Mouse (Mus musculus) kidney, postnatal 0 days (tissue): ENCODE results near the gene Crtac1. TPM values are rescaled to one million over a fixed set of nuclear protein-coding genes. Genes with fewer than 3 reads are reported as not detected.

Source experiments
- ATAC-seq: fragments of 200-750 bp; cut with Nextera tagmentation; replicated peaks from 2 replicates; pipeline ENCODE4 v1.8.0; 2017; ENCODE audit warnings: low read depth, moderate number of reproducible peaks, moderate TSS enrichment, moderate library complexity; ENCODE audit not compliant: low FRiP score
- DNase-seq: peaks from one replicate; pipeline ENCODE4 v3.0.0-alpha.2; 2016; ENCODE audit warnings: low spot score
- H3K27ac ChIP-seq: fragments of 300-500 bp; sonication (generic); 2 replicates; pipeline ENCODE4 v1.5.1; 2014; ENCODE audit warnings: mild to moderate bottlenecking
- H3K27me3 ChIP-seq: fragments of 300-500 bp; sonication (generic); 2 replicates; pipeline ENCODE4 v1.6.1; 2014; ENCODE audit warnings: low read length, mixed read lengths; ENCODE audit not compliant: insufficient read depth
- H3K36me3 ChIP-seq: fragments of 300-500 bp; sonication (generic); 2 replicates; pipeline ENCODE4 v1.6.1; 2014; ENCODE audit warnings: low read length, mixed read lengths; ENCODE audit not compliant: insufficient read depth
- H3K4me1 ChIP-seq: fragments of 300-500 bp; sonication (generic); replicated peaks from 2 replicates; pipeline ENCODE4 v1.6.1; 2014; ENCODE audit warnings: antibody characterized with exemption, low read length, mixed read lengths; ENCODE audit not compliant: insufficient read depth
- H3K4me2 ChIP-seq: fragments of 300-500 bp; sonication (generic); 2 replicates; pipeline ENCODE4 v1.6.1; 2014; ENCODE audit warnings: mild to moderate bottlenecking, low read length, moderate library complexity, mixed read lengths
- H3K4me3 ChIP-seq: fragments of 300-500 bp; sonication (generic); replicated peaks from 2 replicates; pipeline ENCODE4 v1.5.1; 2014; ENCODE audit warnings: low read depth, low read length
- H3K9ac ChIP-seq: fragments of 300-500 bp; sonication (generic); 2 replicates; pipeline ENCODE4 v1.6.1; 2014; ENCODE audit warnings: low read depth, low read length
- H3K9me3 ChIP-seq: fragments of 300-500 bp; sonication (generic); replicated peaks from 2 replicates; pipeline ENCODE4 v1.6.1; 2016; ENCODE audit warnings: low read length, inconsistent platforms, mixed read lengths
- CTCF ChIP-seq: IDR thresholded peaks from 2 replicates; pipeline ENCODE4 v1.5.1; 2016; ENCODE audit warnings: antibody characterized with exemption, low read depth, mild to moderate bottlenecking, moderate library complexity
- WGBS: fragments of 180-500 bp; shearing (Covaris S2); extraction: QIAGEN DNeasy Blood & Tissue Kit; methylation state at CpG from one replicate; pipeline ENCODE4 v1.1.7; 2014; 5-methylcytosine and 5-hydroxymethylcytosine counted together
- polyA plus RNA-seq: library from polyadenylated mRNA; unstranded; fragments of >200 nt; fragmentation: Nextera tagmentation; extraction: Ambion mirVana; gene quantifications from 2 replicates; pipeline ENCODE4 v1.2.1, GENCODE M21; 2015

Gene Crtac1
- polyA plus RNA-seq, 1 experiment from 2014 or later, result 2.6 TPM

- H3K4me3 ChIP-seq, result no peak overlapping the region
- no peak overlapping the region for H3K27ac ChIP-seq
- no peak for DNase-seq
- no peak overlapping the region for H3K9ac ChIP-seq
- no peaks in the 10 kb centered on the region for H3K36me3 ChIP-seq
- no peaks in the 10 kb centered on the region for H3K27me3 ChIP-seq
- no peak overlapping the region for H3K4me2 ChIP-seq
- WGBS, result 5% methylated on average over 19 of the region's 19 CpGs
- no peaks in the 10 kb centered on the region for H3K9me3 ChIP-seq
- ATAC-seq, result no peak
- no peak for TF ChIP-seq CTCF
- H3K4me1 ChIP-seq, result no peaks in the 10 kb centered on the region
Measured at GRCm38 (mm10) chr19:42409226-42409625, 22.4 kb downstream of the Crtac1 start.

GRCm38 (mm10) chr19:42404364-42404763 is 27.2 kb downstream of the Crtac1 start:
- H3K9me3 ChIP-seq, result no peaks in the 10 kb centered on the region
- no peak overlapping the region for H3K4me2 ChIP-seq
- H3K4me1 ChIP-seq, result no peaks in the 10 kb centered on the region
- no peak overlapping the region for H3K9ac ChIP-seq
- ATAC-seq, result no peak
- H3K36me3 ChIP-seq, result no peaks in the 10 kb centered on the region
- WGBS, result 90% methylated on average over 15 of the region's 15 CpGs
- no peak overlapping the region for H3K4me3 ChIP-seq
- H3K27me3 ChIP-seq, result no peaks in the 10 kb centered on the region
- no peak for TF ChIP-seq CTCF
- DNase-seq, result no peak
- H3K27ac ChIP-seq, result no peak overlapping the region

GRCm38 (mm10) chr19:42399974-42400373 is 31.6 kb downstream of the Crtac1 start:
- ATAC-seq, result no peak

GRCm38 (mm10) chr19:42397281-42397680 is 34.3 kb downstream of the Crtac1 start:
- Histone ChIP-seq H3K36me3 (no peaks in the 10 kb centered on the region), H3K27me3 (no peaks in the 10 kb centered on the region), H3K4me3 (no peak overlapping the region), H3K4me2 (no peak overlapping the region), H3K27ac (no peak overlapping the region), H3K4me1 (no peaks in the 10 kb centered on the region), H3K9ac (no peak overlapping the region), H3K9me3 (no peaks in the 10 kb centered on the region)
- WGBS, result 17% methylated on average over 11 of the region's 11 CpGs
- TF ChIP-seq CTCF, result no peak; the same call in 1 of the 2 replicates
- DNase-seq (peak; percentile 77), ATAC-seq (no peak)

More at GRCm38 (mm10) chr19:42399974-42400373, 31.6 kb downstream of the Crtac1 start:
- Histone ChIP-seq H3K27me3 (no peaks in the 10 kb centered on the region), H3K36me3 (no peaks in the 10 kb centered on the region), H3K9me3 (no peaks in the 10 kb centered on the region), H3K4me3 (no peak overlapping the region), H3K4me1 (no peaks in the 10 kb centered on the region), H3K27ac (no peak overlapping the region), H3K4me2 (no peak overlapping the region), H3K9ac (no peak overlapping the region)
- no peak for TF ChIP-seq CTCF
- no peak for DNase-seq
- 64% methylated on average over 3 of the region's 3 CpGs for WGBS

GRCm38 (mm10) chr19:42394848-42395534 is 36.6 kb downstream of the Crtac1 start:
- no peaks in the 10 kb centered on the region for H3K27me3 ChIP-seq
- DNase-seq (no peak), ATAC-seq (no peak)
- H3K4me1 ChIP-seq, result no peaks in the 10 kb centered on the region
- H3K27ac ChIP-seq, result no peak overlapping the region
- H3K36me3 ChIP-seq, result no peaks in the 10 kb centered on the region
- H3K9me3 ChIP-seq, result no peaks in the 10 kb centered on the region
- H3K4me3 ChIP-seq, result no peak overlapping the region
- no peak overlapping the region for H3K9ac ChIP-seq
- WGBS, result 66% methylated on average over 2 of the region's 2 CpGs
- H3K4me2 ChIP-seq, result no peak overlapping the region
- no peak for TF ChIP-seq CTCF

GRCm38 (mm10) chr19:42393920-42394319 is 37.7 kb downstream of the Crtac1 start:
- DNase-seq (no peak), ATAC-seq (no peak)
- Histone ChIP-seq H3K9ac (no peak overlapping the region), H3K27me3 (no peaks in the 10 kb centered on the region), H3K4me3 (no peak overlapping the region), H3K36me3 (no peaks in the 10 kb centered on the region), H3K9me3 (no peaks in the 10 kb centered on the region), H3K4me2 (no peak overlapping the region), H3K4me1 (no peaks in the 10 kb centered on the region), H3K27ac (no peak overlapping the region)
- no peak for TF ChIP-seq CTCF
- WGBS, result 68% methylated on average over 4 of the region's 4 CpGs

- no peak for ATAC-seq
Measured at GRCm38 (mm10) chr19:42392094-42392493, 39.5 kb downstream of the Crtac1 start.

More at GRCm38 (mm10) chr19:42392094-42392493, 39.5 kb downstream of the Crtac1 start:
- Histone ChIP-seq H3K4me1 (no peaks in the 10 kb centered on the region), H3K27ac (no peak overlapping the region), H3K9me3 (no peaks in the 10 kb centered on the region), H3K36me3 (no peaks in the 10 kb centered on the region), H3K4me3 (no peak overlapping the region), H3K4me2 (no peak overlapping the region), H3K9ac (no peak overlapping the region), H3K27me3 (no peaks in the 10 kb centered on the region)
- DNase-seq, result no peak
- WGBS, result 83% methylated on average over 8 of the region's 8 CpGs
- TF ChIP-seq CTCF, result no peak
